Mouse (Mus musculus) MEL (cell line): ENCODE data around the gene Serinc3.

ENCODE experiments used
- BHLHE40 ChIP-seq: IDR thresholded peaks from 2 replicates; pipeline ENCODE4 v1.6.1; 2012; ENCODE audit warnings: low read depth, mild to moderate bottlenecking, inconsistent platforms, low read length, improper control_type of control experiment, borderline replicate concordance
- CTCF ChIP-seq, 3 experiments: IDR thresholded peaks in 2 of 3; conservative IDR thresholded peaks in 1 of 3; 2 replicates each; pipeline ENCODE4 v1.5.1; 2011 to 2012; ENCODE audit warnings: low read length in 3 of 3, low read depth in 2 of 3, mild to moderate bottlenecking in 2 of 3, improper control_type of control experiment in 1 of 3, inconsistent platforms in 1 of 3, mixed read lengths in 1 of 3, moderate library complexity in 1 of 3; ENCODE audit not compliant: control insufficient read depth in 1 of 3, insufficient read depth in 1 of 3, poor library complexity in 1 of 3, severe bottlenecking in 1 of 3
- EP300 ChIP-seq, 2 experiments: IDR thresholded peaks; 2 replicates each; pipeline ENCODE4 v1.6.1; 2011; ENCODE audit warnings: improper control_type of control experiment in 2 of 2, low read length in 2 of 2, low read depth in 1 of 2, mild to moderate bottlenecking in 1 of 2
- GATA1 ChIP-seq: IDR thresholded peaks from 2 replicates; pipeline ENCODE4 v1.6.1; 2011; ENCODE audit warnings: low read depth, low read length, improper control_type of control experiment
- MAFK ChIP-seq: IDR thresholded peaks from 2 replicates; pipeline ENCODE4 v1.6.1; 2011; ENCODE audit warnings: low read depth, mild to moderate bottlenecking, low read length, improper control_type of control experiment, borderline replicate concordance
- MAX ChIP-seq: IDR thresholded peaks from 2 replicates; pipeline ENCODE4 v1.6.1; 2011; ENCODE audit warnings: low read length, improper control_type of control experiment
- MXI1 ChIP-seq: IDR thresholded peaks from 2 replicates; pipeline ENCODE4 v1.6.1; 2011; ENCODE audit warnings: mild to moderate bottlenecking, low read depth, low read length, improper control_type of control experiment
- NRF1 ChIP-seq: IDR thresholded peaks from 2 replicates; pipeline ENCODE4 v1.6.1; 2014; ENCODE audit warnings: low read depth, mild to moderate bottlenecking, inconsistent platforms, low read length, improper control_type of control experiment, moderate library complexity; ENCODE audit not compliant: poor library complexity, insufficient read depth, severe bottlenecking
- POLR2A ChIP-seq, 2 experiments: IDR thresholded peaks; 2 replicates each; pipeline ENCODE4 v1.6.1; 2011 to 2012; ENCODE audit warnings: low read length in 2 of 2, mild to moderate bottlenecking in 2 of 2, control low read depth in 1 of 2, improper control_type of control experiment in 1 of 2, low read depth in 1 of 2, moderate library complexity in 1 of 2; ENCODE audit not compliant: control insufficient read depth in 1 of 2, insufficient read depth in 1 of 2, poor library complexity in 1 of 2
- SMC3 ChIP-seq: IDR thresholded peaks from 2 replicates; pipeline ENCODE4 v1.6.1; 2011; ENCODE audit warnings: low read depth, low read length, improper control_type of control experiment
- TAL1 ChIP-seq: IDR thresholded peaks from 2 replicates; pipeline ENCODE4 v1.6.1; 2012; ENCODE audit warnings: mild to moderate bottlenecking, inconsistent platforms, low read length, moderate library complexity, mixed read lengths
- USF1 ChIP-seq: IDR thresholded peaks from 2 replicates; pipeline ENCODE4 v1.6.1; 2014; ENCODE audit warnings: low read depth, mild to moderate bottlenecking, inconsistent platforms, low read length, improper control_type of control experiment, moderate library complexity

DNA sequence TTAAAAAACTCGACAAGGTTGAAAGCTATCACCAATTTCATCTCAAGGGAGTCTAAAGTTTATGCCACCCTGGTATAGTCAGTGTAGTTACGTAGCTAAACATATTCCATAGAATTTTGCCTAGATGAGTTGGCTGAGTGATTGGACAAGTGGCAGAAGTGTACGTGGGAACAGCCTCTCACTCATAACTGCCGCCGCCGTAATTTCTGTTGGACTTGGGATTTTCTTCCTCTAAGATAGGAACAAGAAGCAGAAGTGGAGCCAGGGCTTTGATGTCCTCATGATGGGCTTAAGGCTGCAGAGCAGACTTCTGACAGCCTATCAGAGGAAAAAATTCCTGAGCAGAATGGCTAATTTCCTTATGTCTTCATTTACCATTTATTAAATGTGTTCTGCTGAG, 30.7 kb upstream of the Serinc3 start:
- TF ChIP-seq GATA1 (no peak), POLR2A (IDR thresholded peaks at IDR 0.05; ENCODE audit: control insufficient read depth in 1 of 2, insufficient read depth in 1 of 2, low read depth in 1 of 2, low read length in 2 of 2, poor library complexity in 1 of 2) (no peak), NRF1 (no peak), USF1 (no peak), CTCF (IDR thresholded peaks at IDR 0.05 in 2 of 3, conservative IDR thresholded peaks at IDR 0.05 in 1 of 3; ENCODE audit: control insufficient read depth in 1 of 3, insufficient read depth in 1 of 3, low read depth in 2 of 3, low read length in 3 of 3, poor library complexity in 1 of 3, severe bottlenecking in 1 of 3) (no peak), EP300 (IDR thresholded peaks at IDR 0.05; ENCODE audit: low read depth in 1 of 2, low read length in 2 of 2) (no peak), BHLHE40 (no peak), TAL1 (no peak), MAFK (no peak), SMC3 (no peak), MAX (no peak), MXI1 (no peak)
